Mouse (Mus musculus) layer of hippocampus, adult 18-20 months (tissue): ENCODE results near the gene Slc29a2. TPM values are rescaled to one million over a fixed set of nuclear protein-coding genes. Genes with fewer than 3 reads are reported as not detected.
A peak's percentile ranks its signal among the peaks of the same experiment; 100 is the strongest.
"Not testable (repeated sequence)": the region's sequence is repeated elsewhere in the genome, so short reads cannot be mapped to it uniquely, and the experiment has no call there.

Experiments used
- DNase-seq, 2 experiments: peaks; one replicate each; pipeline ENCODE4 v3.0.0; 2022; ENCODE audit warnings: low spot score in 2 of 2
- long read RNA-seq: library from polyadenylated mRNA; stranded (forward); transcript quantifications from one replicate; pipeline ENCODE4 v2.0.0, GENCODE M21; 2021
- total RNA-seq, 2 experiments: library from RNA; stranded (reverse); gene quantifications; 2 replicates each; pipeline ENCODE4 v1.2.3; 2021

Slc29a2 gene
- total RNA-seq, result 10 to 100 TPM; 16.0 to 17.5 TPM
- long read RNA-seq, transcript Slc29a2-204 (12 exons, 2,619 nt), result major isoform, 10 of 19 reads
- long read RNA-seq, partial matches to known transcripts, result 2 of 19 reads
- long read RNA-seq, other reads (novel, unspliced or antisense), result 7 of 19 reads

GRCm38 (mm10) chr19:5023621-5024479 lies at the start of gene Slc29a2:
Slc29a2 (plus strand) TSS chr19:5023860.
- peak; percentile 90 to 92 for DNase-seq

GRCm38 (mm10) chr19:4981767-4982166 lies 41.9 kb upstream of the Slc29a2 start:
- peak; percentile 55 to 85 for DNase-seq

GRCm38 (mm10) chr19:4989013-4989412 lies 34.6 kb upstream of the Slc29a2 start:
- peak in 1 of 2 experiments; percentile 56 for DNase-seq

- DNase-seq, result peak; percentile 66 to 83
These were observed 34.0 kb upstream of the Slc29a2 start for GRCm38 (mm10) chr19:4989434-4990255.

- DNase-seq, result no peak
These were observed 33.4 kb upstream of the Slc29a2 start, which contains the start of gene Npas4 for GRCm38 (mm10) chr19:4990256-4990625. Npas4 (minus strand) TSS chr19:4990316.

- peak in 1 of 2 experiments; percentile 62 for DNase-seq
These were observed 32.9 kb upstream of the Slc29a2 start for GRCm38 (mm10) chr19:4990716-4991115.

- DNase-seq, result no peak
These were observed 31.3 kb upstream of the Slc29a2 start for GRCm38 (mm10) chr19:4992371-4992770.

GRCm38 (mm10) chr19:4992904-4993303 lies 30.8 kb upstream of the Slc29a2 start:
- DNase-seq, result peak; percentile 76 to 88

- DNase-seq, result peak; percentile 81 to 87
These were observed 29.6 kb upstream of the Slc29a2 start for GRCm38 (mm10) chr19:4994043-4994442.

- DNase-seq, result peak in 1 of 2 experiments; percentile 53
These were observed 24.1 kb upstream of the Slc29a2 start for GRCm38 (mm10) chr19:4999445-5000140.

- peak; percentile 97 for DNase-seq
These were observed 21.8 kb upstream of the Slc29a2 start for GRCm38 (mm10) chr19:5001666-5002406.

- DNase-seq, result not testable (repeated sequence)
These were observed 20.0 kb upstream of the Slc29a2 start for GRCm38 (mm10) chr19:5003644-5004043.

GRCm38 (mm10) chr19:5004925-5005324 lies 18.7 kb upstream of the Slc29a2 start:
- no peak for DNase-seq

- DNase-seq, result no peak
These were observed 10.5 kb upstream of the Slc29a2 start for GRCm38 (mm10) chr19:5013138-5013537.

GRCm38 (mm10) chr19:5014961-5015398 lies 8.7 kb upstream of the Slc29a2 start:
- peak in 1 of 2 experiments; percentile 40 for DNase-seq

GRCm38 (mm10) chr19:5016221-5016742 lies 7.4 kb upstream of the Slc29a2 start:
- no peak for DNase-seq

- peak in 1 of 2 experiments; percentile 69 for DNase-seq
These were observed 6.9 kb upstream of the Slc29a2 start for GRCm38 (mm10) chr19:5016782-5017181.

- no peak for DNase-seq
These were observed 6.0 kb upstream of the Slc29a2 start for GRCm38 (mm10) chr19:5017611-5018010.

GRCm38 (mm10) chr19:5018191-5018590 lies 5.5 kb upstream of the Slc29a2 start:
- DNase-seq, result no peak

- DNase-seq, result no peak
These were observed 2.2 kb upstream of the Slc29a2 start for GRCm38 (mm10) chr19:5021416-5021815.
